In the genomic region with DNA sequence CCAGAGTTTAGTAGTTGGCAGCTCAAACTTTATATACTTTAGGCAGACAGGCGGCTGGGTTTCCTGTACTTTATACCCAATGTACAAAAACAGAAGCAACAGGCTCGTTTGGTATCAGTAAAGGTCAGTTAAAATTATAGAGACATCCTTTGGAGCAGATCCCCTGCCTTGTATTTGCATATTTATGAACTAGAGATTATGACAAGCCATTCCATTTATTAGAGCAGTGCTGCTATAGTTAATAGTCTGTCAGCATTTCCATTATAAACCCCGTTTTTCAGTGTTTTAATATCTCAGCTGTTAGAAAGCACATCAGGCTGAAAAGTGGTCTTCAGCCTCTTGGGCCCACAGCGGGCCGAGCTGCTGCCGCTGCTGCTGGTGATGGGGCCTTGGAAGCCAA, we compare ENCODE assay signal across 17 mouse cellular contexts.
DNase-seq lines count a peak whose midpoint lies in the region; ATAC-seq and TF ChIP-seq lines count a peak whose summit lies in the region.
"Had no signal": no experiment of that assay in that cellular context is flagged by ENCODE, and none has a peak within 500 bp of the region (broad histone marks: within the 10 kb centered on the region; RNA-seq: fewer than 3 reads in every experiment).

No protein-coding gene starts in this region.

- no peak overlapping the region for H3K4me3 ChIP-seq in heart, embryonic 10.5 days
- H3K4me3 ChIP-seq in limb, embryonic 15.5 days, result no peak overlapping the region
- no peak overlapping the region for H3K4me3 ChIP-seq in limb, embryonic 10.5 days
- no peak overlapping the region for H3K4me3 ChIP-seq in hindbrain, postnatal 0 days (ENCODE audit: low read length)
- no peak overlapping the region for H3K4me3 ChIP-seq in midbrain, postnatal 0 days (ENCODE audit: low read depth, low read length)
- H3K4me3 ChIP-seq: embryonic facial prominence, embryonic 12.5 days; erythroblast, embryonic 14.5 days; intestine, embryonic 15.5 days had no signal

- ATAC-seq in limb, embryonic 15.5 days (ENCODE audit: insufficient number of reproducible peaks, low FRiP score, low TSS enrichment, low read depth), result no peak
- ATAC-seq in hindbrain, postnatal 0 days, result 0 out of 2 replicates have a peak, but pooled peaks have one; percentile 5
- no peak for ATAC-seq in midbrain, postnatal 0 days (ENCODE audit: low FRiP score)
- ATAC-seq: activated CD4-positive, CD25-positive, alpha-beta regulatory T cell, adult 4 months; intestine, embryonic 15.5 days had no signal

- no peaks in the 10 kb centered on the region for H3K9me3 ChIP-seq in heart, embryonic 10.5 days
- no peaks in the 10 kb centered on the region for H3K9me3 ChIP-seq in limb, embryonic 15.5 days
- H3K9me3 ChIP-seq in limb, embryonic 10.5 days (replicated peaks), result no peaks in the 10 kb centered on the region
- no peaks in the 10 kb centered on the region for H3K9me3 ChIP-seq in hindbrain, postnatal 0 days (ENCODE audit: low read length)
- no peaks in the 10 kb centered on the region for H3K9me3 ChIP-seq in midbrain, postnatal 0 days (ENCODE audit: low read length)
- H3K9me3 ChIP-seq: embryonic facial prominence, embryonic 12.5 days; intestine, embryonic 15.5 days had no signal

- no peak overlapping the region for H3K27ac ChIP-seq in heart, embryonic 10.5 days
- H3K27ac ChIP-seq in limb, embryonic 15.5 days, result peak overlapping the region; percentile 27; the same call in 1 of the 2 replicates
- H3K27ac ChIP-seq in limb, embryonic 10.5 days, result no peak overlapping the region
- 0 out of 2 replicates have a peak overlapping the region, but pooled peaks have one; percentile 9 for H3K27ac ChIP-seq in hindbrain, postnatal 0 days
- H3K27ac ChIP-seq in midbrain, postnatal 0 days (ENCODE audit: low read depth, low read length), result no peak overlapping the region
- H3K27ac ChIP-seq: embryonic facial prominence, embryonic 12.5 days; intestine, embryonic 15.5 days had no signal

- H3K4me1 ChIP-seq in heart, embryonic 10.5 days, result no peaks in the 10 kb centered on the region
- peaks cover 9% of the 10 kb centered on the region; the same call in 1 of the 2 replicates for H3K4me1 ChIP-seq in limb, embryonic 15.5 days
- no peaks in the 10 kb centered on the region for H3K4me1 ChIP-seq in limb, embryonic 10.5 days
- H3K4me1 ChIP-seq in hindbrain, postnatal 0 days (ENCODE audit: insufficient read depth, low read length), result no peaks in the 10 kb centered on the region
- H3K4me1 ChIP-seq in midbrain, postnatal 0 days (ENCODE audit: insufficient read depth, low read length), result 0 out of 2 replicates have a peak, but pooled peaks cover 4% of the 10 kb centered on the region
- H3K4me1 ChIP-seq: intestine, embryonic 15.5 days had no signal

- no peak for TF ChIP-seq CTCF in hindbrain, postnatal 0 days (IDR thresholded peaks at IDR 0.05; ENCODE audit: low read depth)
- no peak for TF ChIP-seq CTCF in midbrain, postnatal 0 days (IDR thresholded peaks at IDR 0.05)

- H3K4me2 ChIP-seq in limb, embryonic 15.5 days, result no peak overlapping the region
- H3K4me2 ChIP-seq in hindbrain, postnatal 0 days (ENCODE audit: low read depth, low read length), result no peak overlapping the region
- H3K4me2 ChIP-seq in midbrain, postnatal 0 days (ENCODE audit: low read depth, low read length, poor library complexity, severe bottlenecking), result no peak overlapping the region
- H3K4me2 ChIP-seq: embryonic facial prominence, embryonic 12.5 days; heart, embryonic 11.5 days; intestine, embryonic 15.5 days had no signal

- 88% methylated on average over 6 of the region's 6 CpGs for whole genome bisulfite sequencing in heart, embryonic 10.5 days
- 53% methylated on average over 6 of the region's 6 CpGs for WGBS in limb, embryonic 15.5 days
- WGBS in limb, embryonic 10.5 days, result 85% methylated on average over 6 of the region's 6 CpGs
- WGBS in hindbrain, postnatal 0 days, result 42% methylated on average over 6 of the region's 6 CpGs
- WGBS in midbrain, postnatal 0 days, result 65% methylated on average over 6 of the region's 6 CpGs

- DNase-seq in heart, adult 11 months, result peak; percentile 24
- DNase-seq in heart, embryonic 10.5 days (ENCODE audit: low spot score), result no peak
- DNase-seq in limb, embryonic 10.5 days (ENCODE audit: low spot score), result no peak
- peak; percentile 11 for DNase-seq in hindbrain, postnatal 0 days (ENCODE audit: low spot score)
- peak; percentile 5 for DNase-seq in midbrain, postnatal 0 days (ENCODE audit: low spot score)
- DNase-seq in gastrocnemius, adult 18-20 months (ENCODE audit: low spot score), result no peak
- DNase-seq: adrenal gland, adult 8-10 months; kidney, adult 9 months; kidney, postnatal 14 days; liver; lung, postnatal 4 days had no signal

- no peaks in the 10 kb centered on the region for H3K27me3 ChIP-seq in heart, embryonic 10.5 days (ENCODE audit: insufficient read depth, poor library complexity, severe bottlenecking)
- H3K27me3 ChIP-seq in limb, embryonic 15.5 days, result no peaks in the 10 kb centered on the region
- no peaks in the 10 kb centered on the region for H3K27me3 ChIP-seq in limb, embryonic 10.5 days (ENCODE audit: low read depth, poor library complexity, severe bottlenecking)
- no peaks in the 10 kb centered on the region for H3K27me3 ChIP-seq in hindbrain, postnatal 0 days (ENCODE audit: insufficient read depth, low read length)
- H3K27me3 ChIP-seq in midbrain, postnatal 0 days (ENCODE audit: insufficient read depth, low read length), result no peaks in the 10 kb centered on the region
- H3K27me3 ChIP-seq: embryonic facial prominence, embryonic 12.5 days; intestine, embryonic 15.5 days had no signal

- no peak overlapping the region for H3K9ac ChIP-seq in limb, embryonic 15.5 days
- no peak overlapping the region for H3K9ac ChIP-seq in hindbrain, postnatal 0 days (replicated peaks; ENCODE audit: low read length)
- no peak overlapping the region for H3K9ac ChIP-seq in midbrain, postnatal 0 days (replicated peaks; ENCODE audit: low read length, poor library complexity, severe bottlenecking)
- H3K9ac ChIP-seq: embryonic facial prominence, embryonic 12.5 days; intestine, embryonic 15.5 days had no signal

- H3K36me3 ChIP-seq in heart, embryonic 10.5 days, result no peaks in the 10 kb centered on the region
- H3K36me3 ChIP-seq in limb, embryonic 15.5 days, result no peaks in the 10 kb centered on the region
- no peaks in the 10 kb centered on the region for H3K36me3 ChIP-seq in limb, embryonic 10.5 days
- no peaks in the 10 kb centered on the region for H3K36me3 ChIP-seq in hindbrain, postnatal 0 days (ENCODE audit: insufficient read depth, low read length)
- no peaks in the 10 kb centered on the region for H3K36me3 ChIP-seq in midbrain, postnatal 0 days (ENCODE audit: insufficient read depth, low read length)
- H3K36me3 ChIP-seq: embryonic facial prominence, embryonic 12.5 days; intestine, embryonic 15.5 days had no signal

Comparison
In these comparisons a context has a peak if more than half of its experiments do, and no peak if none do; other contexts are left out.
1. DNase-seq: peak in heart, adult 11 months (single experiment), hindbrain, postnatal 0 days (single experiment) and midbrain, postnatal 0 days (single experiment); none in heart, embryonic 10.5 days (single experiment), limb, embryonic 10.5 days (single experiment) and gastrocnemius, adult 18-20 months (single experiment).
2. H3K27ac ChIP-seq: peak in limb, embryonic 15.5 days (single experiment) and hindbrain, postnatal 0 days (single experiment); none in heart, embryonic 10.5 days (single experiment), limb, embryonic 10.5 days (single experiment) and midbrain, postnatal 0 days (single experiment).